10 mouse cellular contexts compared by ENCODE assay signal in the genomic region with DNA sequence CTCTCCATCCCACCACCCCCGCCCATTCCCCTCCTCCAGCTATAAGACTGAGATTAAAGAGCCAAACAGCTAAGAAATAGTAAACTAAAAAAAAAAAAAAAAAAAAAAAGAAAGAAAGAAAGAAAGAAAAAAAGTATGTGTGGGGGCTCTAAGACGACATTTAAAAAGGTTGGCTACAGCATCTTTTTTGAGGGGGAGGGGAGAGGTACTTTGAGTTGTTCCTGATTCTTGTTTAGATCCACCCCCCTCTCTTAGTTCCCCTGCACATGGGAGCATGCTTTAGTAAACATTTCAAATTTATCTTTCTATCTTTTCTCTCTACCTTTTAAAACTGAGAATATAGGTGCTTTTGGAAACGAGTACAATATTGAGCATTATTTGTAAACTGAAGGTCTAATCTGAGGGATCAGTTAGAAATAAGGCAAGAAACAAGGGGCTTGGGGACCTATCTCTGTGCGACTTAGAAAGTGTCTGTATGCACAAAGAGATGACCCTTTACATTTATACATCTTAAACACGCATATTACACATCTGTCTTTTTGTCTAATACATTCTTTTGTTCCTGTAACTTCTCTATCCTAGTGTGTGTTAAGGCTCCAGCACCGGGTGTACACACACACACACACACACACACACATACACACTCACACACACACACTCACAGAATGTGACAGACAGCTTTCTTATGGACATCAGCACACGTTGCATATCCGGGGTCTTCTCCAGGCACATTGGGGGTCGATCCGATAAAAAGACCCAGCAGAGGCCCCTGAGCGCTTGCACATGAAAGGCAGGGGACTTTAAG. TPM values are rescaled to one million over a fixed set of nuclear protein-coding genes. Genes with fewer than 3 reads are reported as not detected.
A peak's percentile ranks its signal among the peaks of the same experiment; 100 is the strongest.
DNase-seq lines count a peak whose midpoint lies in the region; ATAC-seq and TF ChIP-seq lines count a peak whose summit lies in the region.
"Had no signal": no experiment of that assay in that cellular context is flagged by ENCODE, and none has a peak within 500 bp of the region (broad histone marks: within the 10 kb centered on the region; RNA-seq: fewer than 3 reads in every experiment).

No protein-coding gene starts in this region.

- DNase-seq in layer of hippocampus, adult 2 months (ENCODE audit: low spot score in 2 of 2): no peak
- DNase-seq in layer of hippocampus, postnatal 14 days (ENCODE audit: low spot score in 2 of 2): no peak
- peak; percentile 68 for DNase-seq in forebrain, embryonic 14.5 days (ENCODE audit: low spot score)
- no peak for DNase-seq in urinary bladder, adult 2 months (ENCODE audit: low spot score)
- DNase-seq in layer of hippocampus, adult 11-12 months (ENCODE audit: low spot score): no peak
- no peak for DNase-seq in spleen, postnatal 36 days (ENCODE audit: low spot score in 2 of 2)
- DNase-seq: kidney, adult 11 months had no signal

- H3K4me1 ChIP-seq in forebrain, embryonic 14.5 days (ENCODE audit: control insufficient read depth, insufficient read depth, low read length): peaks cover 29% of the 10 kb centered on the region
- H3K4me1 ChIP-seq in limb, embryonic 13.5 days: peaks cover 47% of the 10 kb centered on the region
- peaks cover 4% of the 10 kb centered on the region; the same call in 1 of the 2 replicates for H3K4me1 ChIP-seq in olfactory bulb, adult 2 months (ENCODE audit: control insufficient read depth, insufficient read depth, low read length)

- no peaks in the 10 kb centered on the region for H3K9me3 ChIP-seq in forebrain, embryonic 14.5 days (replicated peaks; ENCODE audit: control insufficient read depth, low read length)
- H3K9me3 ChIP-seq in limb, embryonic 13.5 days: no peaks in the 10 kb centered on the region
- H3K9me3 ChIP-seq: G1E had no signal

- ATAC-seq in forebrain, embryonic 14.5 days: no peak
- ATAC-seq in limb, embryonic 13.5 days (ENCODE audit: low FRiP score, low read depth): no peak

- H3K9ac ChIP-seq in forebrain, embryonic 14.5 days (ENCODE audit: low read length): peak overlapping the region; percentile 100
- peak overlapping the region; percentile 100 for H3K9ac ChIP-seq in limb, embryonic 13.5 days

- TF ChIP-seq POLR2A in olfactory bulb, adult 2 months (IDR thresholded peaks at IDR 0.05; ENCODE audit: insufficient read depth, low read depth, low read length): no peak

- H3K4me2 ChIP-seq in forebrain, embryonic 14.5 days (ENCODE audit: low read length): peak overlapping the region; percentile 94
- H3K4me2 ChIP-seq in limb, embryonic 13.5 days (replicated peaks): peak overlapping the region; percentile 88

- no peaks in the 10 kb centered on the region for H3K36me3 ChIP-seq in forebrain, embryonic 14.5 days (ENCODE audit: control insufficient read depth, insufficient read depth, low read length)
- H3K36me3 ChIP-seq in limb, embryonic 13.5 days: no peaks in the 10 kb centered on the region
- H3K36me3 ChIP-seq: G1E had no signal

- no peak for TF ChIP-seq CTCF in layer of hippocampus, adult 2 months (conservative IDR thresholded peaks at IDR 0.05)
- TF ChIP-seq CTCF in olfactory bulb, adult 2 months (IDR thresholded peaks at IDR 0.05; ENCODE audit: insufficient read depth, low read depth, low read length): no peak

- 3% methylated on average over 11 of the region's 11 CpGs for WGBS in forebrain, embryonic 14.5 days
- 17% methylated on average over 11 of the region's 11 CpGs for WGBS in limb, embryonic 13.5 days
- WGBS in olfactory bulb, adult 2 months: 72% methylated on average over 11 of the region's 11 CpGs

- no peaks in the 10 kb centered on the region for H3K27me3 ChIP-seq in forebrain, embryonic 14.5 days (replicated peaks; ENCODE audit: control insufficient read depth, insufficient read depth, low read length)
- no peaks in the 10 kb centered on the region for H3K27me3 ChIP-seq in limb, embryonic 13.5 days

- peak overlapping the region; percentile 45; the same call in 1 of the 2 replicates for H3K4me3 ChIP-seq in layer of hippocampus, adult 2 months
- peak overlapping the region; percentile 98; the same call in 1 of the 2 replicates for H3K4me3 ChIP-seq in forebrain, embryonic 14.5 days (ENCODE audit: low read depth, low read length)
- H3K4me3 ChIP-seq in limb, embryonic 13.5 days: peak overlapping the region; percentile 29
- H3K4me3 ChIP-seq in olfactory bulb, adult 2 months (ENCODE audit: insufficient read depth, low read depth, low read length): no peak overlapping the region

- H3K27ac ChIP-seq in layer of hippocampus, adult 2 months: peak overlapping the region; percentile 99
- peak overlapping the region; percentile 100 for H3K27ac ChIP-seq in forebrain, embryonic 14.5 days (ENCODE audit: low read depth, low read length)
- H3K27ac ChIP-seq in limb, embryonic 13.5 days: peak overlapping the region; percentile 72; the same call in 1 of the 2 replicates
- peak overlapping the region; percentile 19; the same call in 1 of the 2 replicates for H3K27ac ChIP-seq in olfactory bulb, adult 2 months (ENCODE audit: insufficient read depth, low read depth, low read length)

RNA-seq across cellular contexts. Expression of a gene that starts 2.4 kb away (rescaled TPM):
- total RNA-seq in layer of hippocampus, adult 2 months (2021): 10 to 100 TPM; 16.8 to 16.9 TPM
- 10 to 100 TPM; 15.4 to 16.8 TPM for total RNA-seq in layer of hippocampus, postnatal 14 days (2021)
- polyA plus RNA-seq in forebrain, embryonic 14.5 days (2014; fragmentation: Nextera tagmentation; extraction: Ambion mirVana): 10.8 and 13.2 TPM in 2 replicates
- polyA plus RNA-seq in limb, embryonic 13.5 days (2015; fragmentation: Nextera tagmentation; extraction: Ambion mirVana): 12.2 and 14.9 TPM in 2 replicates
- polyA plus RNA-seq in olfactory bulb, adult 2 months (2012; ENCODE audit: insufficient read depth, insufficient read length, low replicate concordance, missing spikeins): not detected in 2 replicates
- polyA plus RNA-seq in urinary bladder, adult 2 months (2012; rRNA removed): 3.4 and 4.9 TPM in 2 replicates

RNA-seq across cellular contexts. Expression of a gene that starts 3.8 kb away (rescaled TPM):
- 10 to 100 TPM; 63.6 to 67.6 TPM for total RNA-seq in layer of hippocampus, adult 2 months (2021)
- 10 to 100 TPM; 51.0 to 63.0 TPM for total RNA-seq in layer of hippocampus, postnatal 14 days (2021)
- polyA plus RNA-seq in forebrain, embryonic 14.5 days (2014; fragmentation: Nextera tagmentation; extraction: Ambion mirVana): 38.7 and 43.5 TPM in 2 replicates
- 68.1 and 72.2 TPM in 2 replicates for polyA plus RNA-seq in limb, embryonic 13.5 days (2015; fragmentation: Nextera tagmentation; extraction: Ambion mirVana)
- 433 TPM in 1 of 2 replicates, not detected in the other for polyA plus RNA-seq in olfactory bulb, adult 2 months (2012; ENCODE audit: insufficient read depth, insufficient read length, low replicate concordance, missing spikeins)
- polyA plus RNA-seq in urinary bladder, adult 2 months (2012; rRNA removed): 31.4 and 31.7 TPM in 2 replicates

RNA-seq across cellular contexts. Expression of a gene that starts 13.7 kb away (rescaled TPM):
- total RNA-seq in layer of hippocampus, adult 2 months (2021): 1 to 10 TPM; 4.2 to 4.3 TPM
- 1 to 10 TPM; 2.9 to 4.8 TPM for total RNA-seq in layer of hippocampus, postnatal 14 days (2021)
- 9.9 and 11.7 TPM in 2 replicates for polyA plus RNA-seq in forebrain, embryonic 14.5 days (2014; fragmentation: Nextera tagmentation; extraction: Ambion mirVana)
- 15.3 and 19.4 TPM in 2 replicates for polyA plus RNA-seq in limb, embryonic 13.5 days (2015; fragmentation: Nextera tagmentation; extraction: Ambion mirVana)
- polyA plus RNA-seq in olfactory bulb, adult 2 months (2012; ENCODE audit: insufficient read depth, insufficient read length, low replicate concordance, missing spikeins): not detected in 2 replicates
- 3.6 and 3.9 TPM in 2 replicates for polyA plus RNA-seq in urinary bladder, adult 2 months (2012; rRNA removed)

RNA-seq across cellular contexts. Expression of a gene that starts 54.5 kb away (rescaled TPM):
- not detected for total RNA-seq in layer of hippocampus, adult 2 months (2021)
- not detected for total RNA-seq in layer of hippocampus, postnatal 14 days (2021)
- not detected in 2 replicates for polyA plus RNA-seq in forebrain, embryonic 14.5 days (2014; fragmentation: Nextera tagmentation; extraction: Ambion mirVana)
- not detected in 2 replicates for polyA plus RNA-seq in limb, embryonic 13.5 days (2015; fragmentation: Nextera tagmentation; extraction: Ambion mirVana)
- not detected in 2 replicates for polyA plus RNA-seq in olfactory bulb, adult 2 months (2012; ENCODE audit: insufficient read depth, insufficient read length, low replicate concordance, missing spikeins)
- polyA plus RNA-seq in urinary bladder, adult 2 months (2012; rRNA removed): not detected in 2 replicates
- total RNA-seq: G1E had no signal
- polyA plus RNA-seq: G1E had no signal

Comparison
In these comparisons a context has a peak if more than half of its experiments do, and no peak if none do; other contexts are left out.
1. H3K27ac ChIP-seq: peak in every context shown above with its lines; median percentile 100 in forebrain, embryonic 14.5 days; 99 in layer of hippocampus, adult 2 months; 72 in limb, embryonic 13.5 days; 19 in olfactory bulb, adult 2 months.